Mouse (Mus musculus) layer of hippocampus, postnatal 25 days (tissue): ENCODE results near the gene Olfr1471. TPM values are rescaled to one million over a fixed set of nuclear protein-coding genes. Genes with fewer than 3 reads are reported as not detected.
"Not testable (repeated sequence)": the region's sequence is repeated elsewhere in the genome, so short reads cannot be mapped to it uniquely, and the experiment has no call there.

Source experiments
- DNase-seq, 2 experiments: peaks; one replicate each; pipeline ENCODE4 v3.0.0; 2022; ENCODE audit warnings: mixed read lengths in 2 of 2, low spot score in 1 of 2; ENCODE audit errors: extremely low spot score in 1 of 2
- total RNA-seq, 2 experiments: library from RNA; stranded (reverse); gene quantifications; 2 replicates each; pipeline ENCODE4 v1.2.3; 2021

Gene Olfr1471
- total RNA-seq = not detected

GRCm38 (mm10) chr19:13443109-13443508 is at the start of gene Olfr1471:
Olfr1471 (plus strand) TSS chr19:13443409.
- DNase-seq = not testable (repeated sequence)

- no peak for DNase-seq
Observed at GRCm38 (mm10) chr19:13407549-13407948, 35.7 kb upstream of the Olfr1471 start, which contains the start of gene Olfr1469. Olfr1469 (plus strand) TSS chr19:13407849.

GRCm38 (mm10) chr19:13455986-13456385 is 12.8 kb downstream of the Olfr1471 start, which contains the start of gene Olfr1472:
Olfr1472 (minus strand) TSS chr19:13456086.
- no peak for DNase-seq

GRCm38 (mm10) chr19:13469265-13469664 is 26.1 kb downstream of the Olfr1471 start, which contains the start of gene Olfr1474:
Olfr1474 (plus strand) TSS chr19:13469565.
- DNase-seq = not testable (repeated sequence)

GRCm38 (mm10) chr19:13480096-13480495 is 36.9 kb downstream of the Olfr1471 start, which contains the start of gene Olfr1475:
Olfr1475 (minus strand) TSS chr19:13480196.
- DNase-seq = no peak

- no peak for DNase-seq
Observed at GRCm38 (mm10) chr19:13500246-13500645, 57.0 kb downstream of the Olfr1471 start, which contains the start of gene Olfr1477. Olfr1477 (plus strand) TSS chr19:13500546.

Other genes starting within 250 kb of the Olfr1471 start
- gene Olfr1463, start 212.1 kb upstream of the Olfr1471 start, total RNA-seq = not detected
- gene Olfr1465, start 127.9 kb upstream of the Olfr1471 start, total RNA-seq = not detected
- gene Olfr1466, start 104.5 kb upstream of the Olfr1471 start, total RNA-seq = not detected
- not detected for gene Olfr1467, start 81.2 kb upstream of the Olfr1471 start, total RNA-seq
- not detected for gene Olfr1469, start 35.6 kb upstream of the Olfr1471 start, total RNA-seq
- not detected for gene Olfr1472, start 12.7 kb downstream of the Olfr1471 start, total RNA-seq
- gene Olfr1474, start 26.2 kb downstream of the Olfr1471 start, total RNA-seq = not detected
- not detected for gene Olfr1475, start 36.8 kb downstream of the Olfr1471 start, total RNA-seq
- not detected for gene Olfr1477, start 57.1 kb downstream of the Olfr1471 start, total RNA-seq
- not detected for gene Olfr1480, start 84.5 kb downstream of the Olfr1471 start, total RNA-seq
- not detected for gene Olfr1484, start 140.1 kb downstream of the Olfr1471 start, total RNA-seq
- not detected for gene Olfr1487, start 174.0 kb downstream of the Olfr1471 start, total RNA-seq
- not detected for gene Olfr1489, start 188.2 kb downstream of the Olfr1471 start, total RNA-seq
- not detected for gene Olfr1490, start 207.7 kb downstream of the Olfr1471 start, total RNA-seq